Mouse (Mus musculus) spleen, adult 2 months (tissue): ENCODE measurements around the gene Exoc6b.

Experiments used
- CTCF ChIP-seq: fragments of 200-500 bp; IDR thresholded peaks from 2 replicates; pipeline ENCODE4 v1.5.1; 2011; ENCODE audit warnings: mild to moderate bottlenecking, inconsistent platforms; ENCODE audit not compliant: insufficient read depth, insufficient read length, insufficient replicate concordance; ENCODE audit errors: extremely low read depth
- POLR2A ChIP-seq: fragments of 200-500 bp; IDR thresholded peaks from 2 replicates; pipeline ENCODE4 v1.6.1; 2011; ENCODE audit warnings: low read depth, low read length, inconsistent platforms

DNA sequence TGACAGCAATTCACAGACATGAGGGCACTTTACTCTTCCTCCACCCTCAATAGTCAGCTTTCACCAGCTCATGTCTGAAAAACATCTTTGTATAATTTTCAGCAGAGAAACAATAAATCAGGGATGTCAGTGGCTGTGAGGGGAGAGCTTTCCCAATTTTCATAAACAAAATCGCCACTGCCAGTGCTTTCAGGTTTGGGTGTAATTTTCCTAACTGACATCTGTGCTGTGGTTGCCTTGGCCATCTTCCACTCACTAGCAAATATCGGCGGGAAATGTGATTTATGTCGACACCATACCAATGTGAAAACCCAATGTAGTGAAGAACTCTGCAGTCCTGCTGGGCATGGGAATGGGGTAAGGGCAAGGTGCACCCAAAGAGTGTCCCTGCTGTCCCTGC is 360.7 kb downstream of the Exoc6b start:
- no peak for TF ChIP-seq CTCF
- no peak for TF ChIP-seq POLR2A
